Comparison of ENCODE assay signal across 7 mouse cellular contexts in genomic region chr16:29579167-29579786, GRCm38 (mm10). TPM values are rescaled to one million over a fixed set of nuclear protein-coding genes. Genes with fewer than 3 reads are reported as not detected.
DNase-seq lines count a peak whose midpoint lies in the region; ATAC-seq lines count a peak whose summit lies in the region.

Gene Opa1 (plus strand): TSS chr16:29579334.

- H3K4me1 ChIP-seq in intestine, embryonic 16.5 days (ENCODE audit: control insufficient read depth, insufficient read depth, low read length) = peaks cover 4% of the 10 kb centered on the region
- peaks cover 12% of the 10 kb centered on the region; the same call in 1 of the 2 replicates for H3K4me1 ChIP-seq in midbrain, embryonic 11.5 days (ENCODE audit: control insufficient read depth, insufficient read depth, low read length)

- no peaks in the 10 kb centered on the region for H3K9me3 ChIP-seq in intestine, embryonic 16.5 days (ENCODE audit: control insufficient read depth, low read length)
- no peaks in the 10 kb centered on the region for H3K9me3 ChIP-seq in midbrain, embryonic 11.5 days (ENCODE audit: control insufficient read depth, low read length)

- peak within 1 kb of the TSS; percentile 96 for H3K4me3 ChIP-seq in intestine, embryonic 16.5 days (ENCODE audit: low read length)
- peak within 1 kb of the TSS; percentile 92 for H3K4me3 ChIP-seq in midbrain, embryonic 11.5 days (ENCODE audit: low read depth, low read length)

- H3K4me2 ChIP-seq in intestine, embryonic 16.5 days (ENCODE audit: low read depth, low read length) = peak within 1 kb of the TSS; percentile 80
- H3K4me2 ChIP-seq in midbrain, embryonic 11.5 days = peak within 1 kb of the TSS; percentile 89

- peak within 1 kb of the TSS; percentile 95 for H3K9ac ChIP-seq in intestine, embryonic 16.5 days (ENCODE audit: low read depth, low read length)
- peak within 1 kb of the TSS; percentile 93 for H3K9ac ChIP-seq in midbrain, embryonic 11.5 days (ENCODE audit: low read length)

- intact Hi-C loops in left cerebral cortex, postnatal 36 days (cut with DNase I) = loop anchor here (5.0 to 10.0 kb wide), 2 partner anchors 742 to 984 kb away; no protein-coding TSS in a partner anchor

- no peaks in the 10 kb centered on the region for H3K27me3 ChIP-seq in intestine, embryonic 16.5 days (replicated peaks; ENCODE audit: control insufficient read depth, insufficient read depth, low read length)
- no peaks in the 10 kb centered on the region for H3K27me3 ChIP-seq in midbrain, embryonic 11.5 days (ENCODE audit: control insufficient read depth, insufficient read depth, low read length)

- peak; percentile 96 for ATAC-seq in intestine, embryonic 16.5 days
- ATAC-seq in midbrain, embryonic 11.5 days (ENCODE audit: low FRiP score) = peak; percentile 98

- peak within 1 kb of the TSS; percentile 63 for H3K27ac ChIP-seq in intestine, embryonic 16.5 days (ENCODE audit: low read length)
- no peak within 1 kb of the TSS; the same call in 1 of the 2 replicates for H3K27ac ChIP-seq in midbrain, embryonic 11.5 days (ENCODE audit: low read depth, low read length)

- no peaks in the 10 kb centered on the region for H3K36me3 ChIP-seq in intestine, embryonic 16.5 days (ENCODE audit: control insufficient read depth, insufficient read depth, low read length)
- H3K36me3 ChIP-seq in midbrain, embryonic 11.5 days (ENCODE audit: control insufficient read depth, insufficient read depth, low read length) = no peaks in the 10 kb centered on the region

- under 1% methylated on average over 39 of the region's 39 CpGs for WGBS in intestine, embryonic 16.5 days
- under 1% methylated on average over 39 of the region's 39 CpGs for WGBS in midbrain, embryonic 11.5 days

- DNase-seq in adrenal gland, adult 8-10 months = peak; percentile 95
- DNase-seq in embryo, embryonic 9.5 days (ENCODE audit: extremely low spot score) = peak; percentile 99
- peak; percentile 95 to 98 for DNase-seq in gastrocnemius, postnatal 4 days (ENCODE audit: low spot score in 2 of 2)
- peak; percentile 98 to 99 for DNase-seq in left cerebral cortex, postnatal 36 days (ENCODE audit: low spot score in 2 of 2)
- DNase-seq in midbrain, embryonic 11.5 days (ENCODE audit: low spot score, missing footprints) = peak; percentile 100
- DNase-seq in skeletal muscle tissue, adult 2 months (ENCODE audit: low read depth, low spot score) = peak; percentile 97

RNA-seq across cellular contexts. Expression of gene Opa1, which starts in this region (rescaled TPM):
- total RNA-seq in adrenal gland, adult 8-10 months (2022) = 10 to 100 TPM; 76.1 to 85.5 (median 81.6) TPM
- 10 to 100 TPM; 57.7 to 59.4 TPM for total RNA-seq in gastrocnemius, postnatal 4 days (2021)
- 37.2 and 37.4 TPM in 2 replicates for polyA plus RNA-seq in intestine, embryonic 16.5 days (2015; fragmentation: Nextera tagmentation; extraction: Ambion mirVana)
- 100 to 1,000 TPM; 109 to 113 TPM for total RNA-seq in left cerebral cortex, postnatal 36 days (2021)
- 49.6 and 58.4 TPM in 2 replicates for polyA plus RNA-seq in midbrain, embryonic 11.5 days (2014; fragmentation: Nextera tagmentation; extraction: Ambion mirVana)
